Mouse (Mus musculus) thymus, adult 2 months (tissue): Measurements from ENCODE around the gene Epha10. TPM values are rescaled to one million over a fixed set of nuclear protein-coding genes. Genes with fewer than 3 reads are reported as not detected.

Source experiments
- DNase-seq: peaks from one replicate; pipeline ENCODE4 v3.0.0; 2021
- H3K27ac ChIP-seq: fragments of 200-500 bp; 2 replicates; pipeline ENCODE4 v1.5.1; 2012; ENCODE audit warnings: low read length, control low read depth; ENCODE audit not compliant: control insufficient read depth, insufficient read depth
- H3K27me3 ChIP-seq: fragments of 200-500 bp; 2 replicates; pipeline ENCODE4 v1.6.1; 2012; ENCODE audit warnings: mild to moderate bottlenecking, low read length, moderate library complexity, mixed read lengths; ENCODE audit not compliant: control insufficient read depth, insufficient read depth
- H3K36me3 ChIP-seq: fragments of 200-500 bp; 2 replicates; pipeline ENCODE4 v1.6.1; 2012; ENCODE audit warnings: mild to moderate bottlenecking, low read length, moderate library complexity; ENCODE audit not compliant: control insufficient read depth, insufficient read depth
- H3K4me1 ChIP-seq: fragments of 200-500 bp; replicated peaks from 2 replicates; pipeline ENCODE4 v1.6.1; 2012; ENCODE audit warnings: low read length; ENCODE audit not compliant: control insufficient read depth, insufficient read depth
- H3K4me3 ChIP-seq: fragments of 200-500 bp; 2 replicates; pipeline ENCODE4 v1.5.1; 2012; ENCODE audit warnings: mild to moderate bottlenecking, low read length, control low read depth, moderate library complexity; ENCODE audit not compliant: control insufficient read depth, insufficient read depth
- CTCF ChIP-seq: fragments of 200-500 bp; IDR thresholded peaks from 2 replicates; pipeline ENCODE4 v1.5.1; 2012; ENCODE audit warnings: mild to moderate bottlenecking, control low read depth, low read length, moderate library complexity, borderline replicate concordance; ENCODE audit not compliant: control insufficient read depth, poor library complexity, insufficient read depth; ENCODE audit errors: extremely low read depth
- POLR2A ChIP-seq: fragments of 200-500 bp; IDR thresholded peaks from 2 replicates; pipeline ENCODE4 v1.6.1; 2012; ENCODE audit warnings: mild to moderate bottlenecking, low read length, control low read depth, moderate library complexity; ENCODE audit not compliant: control insufficient read depth, poor library complexity, insufficient read depth; ENCODE audit errors: extremely low read depth
- WGBS: fragments of 180-500 bp; shearing (Covaris S2); methylation state at CpG from one replicate; pipeline ENCODE4 v1.1.7; 2018; 5-methylcytosine and 5-hydroxymethylcytosine counted together
- polyA plus RNA-seq: library from polyadenylated mRNA; depleted of rRNA; stranded (reverse); fragments of >200 nt; gene quantifications from 2 replicates; pipeline ENCODE4 v1.2.3, GENCODE M21; 2012; rRNA removed

Epha10 gene
- polyA plus RNA-seq, 1 experiment, result 0.07 TPM

DNA sequence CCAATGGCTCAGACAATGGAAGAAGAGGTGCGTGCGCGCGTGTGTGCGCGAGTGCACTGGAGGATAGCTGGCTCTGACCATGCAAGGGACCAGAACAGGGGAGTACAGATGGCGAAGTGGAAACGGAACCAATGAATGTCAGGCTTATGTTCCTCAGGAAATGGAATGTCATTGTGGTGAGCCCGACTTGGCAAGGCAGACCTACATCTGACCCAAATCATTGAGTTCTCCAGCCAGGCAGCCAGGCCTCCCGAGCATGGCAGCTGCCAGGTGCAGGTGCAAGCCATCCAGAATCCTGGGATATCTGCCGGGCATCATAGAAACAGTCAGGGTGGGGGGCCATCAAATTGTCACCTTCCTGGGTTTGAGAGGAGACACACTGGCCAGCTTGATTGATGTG, 80.2 kb downstream of the Epha10 start:
- H3K4me1 ChIP-seq, result no peaks in the 10 kb centered on the region
- no peak for DNase-seq
- no peaks in the 10 kb centered on the region for H3K27me3 ChIP-seq
- WGBS, result 43% methylated on average over 11 of the region's 11 CpGs
- no peak overlapping the region for H3K27ac ChIP-seq
- H3K4me3 ChIP-seq, result no peak overlapping the region
- no peaks in the 10 kb centered on the region for H3K36me3 ChIP-seq
- TF ChIP-seq CTCF (no peak), POLR2A (no peak)

DNA sequence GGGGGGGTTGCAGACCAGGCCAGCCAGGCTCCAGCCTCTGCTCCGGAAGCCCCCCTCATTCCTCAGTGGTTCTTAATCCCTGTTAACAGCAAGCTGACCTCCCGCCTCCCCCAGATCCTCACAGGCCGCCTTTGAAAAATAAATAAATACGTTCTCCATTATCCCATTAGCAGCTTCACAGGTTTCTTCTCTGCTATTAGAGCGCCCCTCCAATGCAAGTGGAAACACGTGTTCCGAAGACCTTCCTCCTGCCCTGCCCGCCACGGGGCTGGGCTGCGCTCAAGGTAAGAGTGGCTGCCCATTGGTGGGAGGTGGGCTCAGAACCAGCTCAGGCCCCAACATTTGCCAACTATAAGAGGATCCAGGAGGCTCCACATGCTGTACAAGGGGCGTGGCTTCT, 81.9 kb downstream of the Epha10 start:
- Histone ChIP-seq H3K4me3 (no peak overlapping the region), H3K27me3 (no peaks in the 10 kb centered on the region), H3K4me1 (no peaks in the 10 kb centered on the region), H3K27ac (no peak overlapping the region), H3K36me3 (no peaks in the 10 kb centered on the region)
- TF ChIP-seq CTCF, result no peak
- TF ChIP-seq POLR2A, result no peak
- WGBS, result 93% methylated on average over 11 of the region's 11 CpGs
- no peak for DNase-seq

DNA sequence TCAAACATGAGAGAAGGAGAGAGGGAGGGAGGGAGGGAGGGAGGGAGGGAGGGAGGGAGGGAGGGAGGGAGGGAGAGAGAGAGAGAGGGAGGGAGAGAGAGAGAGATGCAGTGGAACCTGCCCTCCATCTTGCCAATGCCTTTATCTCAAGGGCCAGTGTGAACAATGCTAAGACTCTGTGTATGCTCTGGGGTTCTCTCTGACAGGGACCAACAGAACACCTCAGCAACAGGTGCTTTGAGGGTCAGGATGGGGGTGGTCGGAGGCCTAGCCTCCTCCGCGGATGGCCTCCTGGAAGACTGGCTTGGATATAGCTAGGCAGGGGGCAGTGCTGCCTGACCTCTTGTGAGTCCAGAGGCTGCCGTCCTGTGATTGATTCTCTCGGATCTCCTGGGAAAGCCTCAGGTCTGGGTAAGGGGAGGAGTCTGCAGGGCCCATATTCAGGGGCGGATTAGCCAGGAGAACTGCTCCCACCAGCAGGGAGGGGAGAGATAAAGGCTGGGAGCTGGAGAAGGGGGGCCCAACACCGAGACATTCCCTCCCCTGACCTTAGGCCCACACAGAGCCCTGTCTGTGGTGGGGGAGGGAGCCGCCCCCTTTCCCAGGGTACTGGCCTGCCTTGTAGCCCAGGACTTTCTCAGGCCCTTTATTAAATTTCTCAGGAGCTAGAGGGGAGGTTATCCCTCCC, 84.4 kb downstream of the Epha10 start:
- H3K36me3 ChIP-seq, result no peaks in the 10 kb centered on the region
- 91% methylated on average over 8 of the region's 8 CpGs for WGBS
- H3K27ac ChIP-seq, result no peak overlapping the region
- DNase-seq, result no peak
- no peaks in the 10 kb centered on the region for H3K4me1 ChIP-seq
- H3K27me3 ChIP-seq, result no peaks in the 10 kb centered on the region
- no peak overlapping the region for H3K4me3 ChIP-seq
- no peak for TF ChIP-seq POLR2A
- TF ChIP-seq CTCF, result no peak

Other genes starting within 250 kb of the Epha10 start
- 0.38 and 0.46 TPM in 2 replicates for gene Pou3f1, start 224.1 kb upstream of the Epha10 start, polyA plus RNA-seq
- 6.0 and 6.3 TPM in 2 replicates for gene Utp11, start 187.3 kb upstream of the Epha10 start, polyA plus RNA-seq
- 36.1 and 59.4 TPM in 2 replicates for gene Fhl3, start 180.2 kb upstream of the Epha10 start, polyA plus RNA-seq
- 23.2 and 25.3 TPM in 2 replicates for gene Sf3a3, start 166.1 kb upstream of the Epha10 start, polyA plus RNA-seq
- 81.3 and 101 TPM in 2 replicates for gene Inpp5b, start 139.0 kb upstream of the Epha10 start, polyA plus RNA-seq
- 9.9 and 10.4 TPM in 2 replicates for gene Mtf1, start 78.8 kb upstream of the Epha10 start, polyA plus RNA-seq
- 63.0 and 70.4 TPM in 2 replicates for gene Yrdc, start 30.2 kb upstream of the Epha10 start, polyA plus RNA-seq
- gene 1110065P20Rik, start 29.7 kb upstream of the Epha10 start, polyA plus RNA-seq, result 26.2 and 28.0 TPM in 2 replicates
- 1.1 and 1.4 TPM in 2 replicates for gene Maneal, start 18.7 kb upstream of the Epha10 start, polyA plus RNA-seq
- gene 9930104L06Rik, start 56.1 kb downstream of the Epha10 start, polyA plus RNA-seq, result 18.3 and 21.6 TPM in 2 replicates
- gene Cdca8, start 58.4 kb downstream of the Epha10 start, polyA plus RNA-seq, result 79.4 and 102 TPM in 2 replicates
- 2.2 and 2.3 TPM in 2 replicates for gene Rspo1, start 105.5 kb downstream of the Epha10 start, polyA plus RNA-seq
- 17.9 and 18.3 TPM in 2 replicates for gene Gnl2, start 135.7 kb downstream of the Epha10 start, polyA plus RNA-seq
- gene Dnali1, start 184.8 kb downstream of the Epha10 start, polyA plus RNA-seq, result 0.22 and 0.57 TPM in 2 replicates
- gene Snip1, start 185.8 kb downstream of the Epha10 start, polyA plus RNA-seq, result 20.5 and 22.5 TPM in 2 replicates
- gene Meaf6, start 204.2 kb downstream of the Epha10 start, polyA plus RNA-seq, result 26.4 and 30.7 TPM in 2 replicates
- gene Zc3h12a, start 246.9 kb downstream of the Epha10 start, polyA plus RNA-seq, result 27.4 and 28.7 TPM in 2 replicates